Mouse (Mus musculus): Measurements from ENCODE around the gene 1810055G02Rik. TPM values are rescaled to one million over a fixed set of nuclear protein-coding genes. Genes with fewer than 3 reads are reported as not detected.
A peak's percentile ranks its signal among the peaks of the same experiment; 100 is the strongest.

Gene 1810055G02Rik
- polyA plus RNA-seq, 1 experiment from 2014 or later, result 9.2 TPM

DNA sequence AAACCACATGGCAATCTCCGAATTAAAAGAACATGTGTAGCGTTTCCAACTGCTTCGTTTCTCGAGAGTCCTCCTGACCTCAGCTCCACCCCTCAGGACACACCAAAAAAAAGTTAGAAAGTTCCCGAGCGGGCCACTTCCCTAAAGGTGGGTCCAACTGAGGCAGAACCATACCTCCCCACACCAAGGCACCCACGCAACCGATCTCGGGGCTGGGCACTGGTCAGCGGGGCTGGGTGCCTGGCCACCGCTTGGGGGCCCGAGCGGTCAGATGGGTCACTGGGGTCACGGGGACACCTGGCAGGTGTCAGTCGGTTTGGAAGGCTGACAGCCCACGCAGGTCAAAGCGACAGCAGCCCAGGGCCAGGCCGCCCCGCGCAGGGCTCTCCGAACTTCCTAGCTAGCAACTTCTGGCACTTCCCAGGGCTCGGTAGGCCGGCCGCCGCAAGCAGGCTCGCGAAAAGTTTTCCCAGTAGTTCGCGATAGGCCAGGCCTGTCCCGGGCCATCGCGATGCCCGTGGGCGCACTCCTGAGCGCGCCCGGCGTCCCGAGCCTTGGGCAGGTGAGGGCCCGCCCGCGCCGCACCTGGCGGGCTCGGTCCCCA, 22.4 kb upstream of the 1810055G02Rik start:
- peak overlapping the region; percentile 36 for H3K4me3 ChIP-seq (ENCODE audit: inconsistent target)
- H3K36me3 ChIP-seq (ENCODE audit: inconsistent target), result no peaks in the 10 kb centered on the region
- WGBS (ENCODE audit: missing documents), result 2% methylated on average over 39 of the region's 45 CpGs
- no peak overlapping the region for H3K27ac ChIP-seq
- H3K79me2 ChIP-seq (ENCODE audit: inconsistent target), result peaks cover 51% of the 10 kb centered on the region

DNA sequence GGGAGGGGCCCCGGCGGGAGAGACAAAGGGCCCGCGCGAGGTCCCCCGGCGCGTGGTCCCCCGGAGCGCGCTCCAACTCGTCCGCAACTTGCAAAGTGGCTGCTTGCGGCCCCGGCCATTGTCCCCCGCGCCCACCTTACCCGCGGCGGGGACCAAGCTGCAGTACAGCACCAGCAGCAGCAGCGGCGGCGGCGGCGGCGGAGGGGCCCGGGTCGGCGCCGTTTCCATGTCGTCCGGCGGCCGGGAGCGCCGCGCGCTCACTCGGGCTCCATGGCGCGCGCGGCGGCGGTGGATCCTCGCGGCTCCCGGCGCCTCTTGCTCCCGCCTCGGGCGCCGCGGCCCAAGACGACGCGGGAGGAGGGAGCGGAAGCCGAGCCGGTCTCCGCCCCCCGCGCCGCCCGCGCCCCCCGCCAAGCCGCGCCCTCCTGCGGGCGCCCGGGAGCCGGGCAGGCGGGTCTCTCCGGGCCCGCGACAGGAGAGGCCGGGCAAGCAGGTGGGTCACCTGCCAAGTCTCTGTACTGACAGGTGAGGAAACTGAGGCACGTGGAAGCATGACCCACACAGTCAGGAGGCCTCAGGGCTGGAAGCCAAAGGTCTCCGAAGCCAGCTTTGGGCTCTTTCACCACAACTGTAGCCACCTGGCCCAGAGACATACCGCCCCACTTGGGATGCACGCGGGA, 21.7 kb upstream of the 1810055G02Rik start, which contains the start of gene Lrp5:
Gene Lrp5 (minus strand): TSS at position 350 of the 680 bp plus-strand sequence.
- Histone ChIP-seq H3K27ac (peak within 1 kb of the TSS; percentile 69), H3K36me3 (ENCODE audit: inconsistent target) (no peaks in the 10 kb centered on the region), H3K4me3 (ENCODE audit: inconsistent target) (peak within 1 kb of the TSS; percentile 38), H3K79me2 (ENCODE audit: inconsistent target) (peaks cover 44% of the 10 kb centered on the region)
- 2% methylated on average over 49 of the region's 83 CpGs for WGBS (ENCODE audit: missing documents)

- Histone ChIP-seq H3K36me3 (ENCODE audit: inconsistent target) (no peaks in the 10 kb centered on the region), H3K27ac (peak overlapping the region; percentile 69), H3K79me2 (ENCODE audit: inconsistent target) (peaks cover 31% of the 10 kb centered on the region), H3K4me3 (ENCODE audit: inconsistent target) (no peak overlapping the region)
- 27% methylated on average over 5 of the region's 5 CpGs for WGBS (ENCODE audit: missing documents)
These were observed 20.4 kb upstream of the 1810055G02Rik start for GRCm38 (mm10) chr19:3687676-3688171.

DNA sequence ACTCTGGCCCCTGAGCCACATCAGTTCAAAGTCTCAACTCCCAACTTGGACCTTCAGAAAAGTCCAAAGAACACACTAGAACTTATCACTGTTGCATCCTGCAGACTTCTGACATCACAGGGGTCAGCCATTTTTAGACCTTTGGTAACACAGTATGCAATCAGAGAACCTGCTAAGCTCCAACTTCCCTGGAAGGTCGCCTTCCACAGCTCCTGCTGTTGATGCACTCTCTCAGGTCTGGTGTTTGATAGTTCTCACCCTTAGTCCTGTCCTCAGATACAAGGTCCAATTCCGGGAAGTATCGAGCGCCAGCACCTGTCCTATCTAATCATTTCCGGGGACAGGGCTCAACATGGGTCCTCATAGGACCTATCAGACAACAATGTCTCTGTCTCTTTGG, 16.8 kb upstream of the 1810055G02Rik start:
- Histone ChIP-seq H3K79me2 (ENCODE audit: inconsistent target) (no peaks in the 10 kb centered on the region), H3K27ac (no peak overlapping the region), H3K36me3 (ENCODE audit: inconsistent target) (no peaks in the 10 kb centered on the region), H3K4me3 (ENCODE audit: inconsistent target) (no peak overlapping the region)
- WGBS (ENCODE audit: missing documents), result 98% methylated on average over 5 of the region's 5 CpGs

DNA sequence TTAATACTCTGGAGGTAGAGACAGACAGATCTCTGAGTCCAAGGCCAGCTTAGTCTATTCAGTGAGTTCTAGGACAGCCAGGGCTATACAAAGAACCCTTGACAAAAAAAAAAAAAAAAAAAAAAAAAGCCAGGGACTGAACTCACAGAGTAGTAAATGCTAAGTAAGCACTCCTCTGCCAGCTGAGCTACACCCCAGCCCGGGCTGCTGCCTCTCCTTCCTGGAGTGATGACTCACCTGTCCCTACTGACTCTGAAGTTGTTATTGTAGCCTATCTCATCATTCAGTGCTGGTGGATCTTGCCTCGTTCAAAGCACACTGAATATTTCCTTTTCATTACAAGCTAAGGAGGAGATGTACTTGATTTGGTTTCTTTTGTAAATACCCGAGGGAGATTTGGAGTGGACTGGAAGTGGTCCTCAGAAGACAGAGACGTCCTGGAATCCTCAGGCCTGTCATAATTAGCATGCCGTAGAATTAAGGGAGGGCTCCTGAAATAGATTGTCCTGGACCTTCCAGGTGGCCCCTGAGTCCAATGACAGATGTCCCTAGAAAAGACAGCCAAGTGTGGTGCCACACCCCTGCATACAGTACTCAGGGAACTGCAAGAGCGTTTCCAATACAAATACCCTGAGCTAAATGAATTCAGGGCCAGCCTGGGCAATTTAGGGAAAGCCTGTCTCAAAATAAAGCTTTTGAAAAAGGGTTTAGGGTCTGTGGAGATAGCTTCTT, 15.5 kb upstream of the 1810055G02Rik start:
- Histone ChIP-seq H3K79me2 (ENCODE audit: inconsistent target) (no peaks in the 10 kb centered on the region), H3K4me3 (ENCODE audit: inconsistent target) (no peak overlapping the region), H3K36me3 (ENCODE audit: inconsistent target) (no peaks in the 10 kb centered on the region), H3K27ac (no peak overlapping the region)
- WGBS (ENCODE audit: missing documents), result 86% methylated on average over 6 of the region's 6 CpGs

GRCm38 (mm10) chr19:3694476-3694875, 13.6 kb upstream of the 1810055G02Rik start:
- Histone ChIP-seq H3K79me2 (ENCODE audit: inconsistent target) (no peaks in the 10 kb centered on the region), H3K27ac (no peak overlapping the region), H3K36me3 (ENCODE audit: inconsistent target) (no peaks in the 10 kb centered on the region), H3K4me3 (ENCODE audit: inconsistent target) (no peak overlapping the region)
- WGBS (ENCODE audit: missing documents), result 96% methylated on average over 2 of the region's 2 CpGs

DNA sequence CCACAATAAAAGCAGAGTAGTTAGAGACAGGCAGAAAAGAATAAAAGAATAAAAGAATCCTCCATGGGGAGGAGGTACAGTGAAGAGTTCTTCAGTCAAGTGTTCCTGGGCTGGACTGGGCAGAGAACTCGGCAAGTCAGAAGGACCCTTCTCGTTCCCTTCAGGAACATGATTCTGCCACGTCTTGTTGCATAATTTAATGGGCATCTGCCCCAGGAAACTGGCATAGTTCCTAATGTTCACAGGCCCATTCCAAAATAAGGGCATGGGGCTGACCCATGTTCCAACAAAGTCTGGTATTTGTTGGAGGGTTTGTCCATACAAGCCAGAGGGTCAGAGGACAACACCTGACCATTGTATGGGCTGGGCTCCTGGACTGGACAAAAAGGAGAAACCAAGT, 13.1 kb upstream of the 1810055G02Rik start:
- WGBS (ENCODE audit: missing documents), result 77% methylated on average over 3 of the region's 3 CpGs
- H3K36me3 ChIP-seq (ENCODE audit: inconsistent target), result no peaks in the 10 kb centered on the region
- no peak overlapping the region for H3K27ac ChIP-seq
- H3K4me3 ChIP-seq (ENCODE audit: inconsistent target), result no peak overlapping the region
- no peaks in the 10 kb centered on the region for H3K79me2 ChIP-seq (ENCODE audit: inconsistent target)

GRCm38 (mm10) chr19:3695471-3695870, 12.6 kb upstream of the 1810055G02Rik start:
- no peaks in the 10 kb centered on the region for H3K79me2 ChIP-seq (ENCODE audit: inconsistent target)
- H3K4me3 ChIP-seq (ENCODE audit: inconsistent target), result no peak overlapping the region
- 95% methylated on average over 4 of the region's 4 CpGs for WGBS (ENCODE audit: missing documents)
- no peak overlapping the region for H3K27ac ChIP-seq
- H3K36me3 ChIP-seq (ENCODE audit: inconsistent target), result no peaks in the 10 kb centered on the region

DNA sequence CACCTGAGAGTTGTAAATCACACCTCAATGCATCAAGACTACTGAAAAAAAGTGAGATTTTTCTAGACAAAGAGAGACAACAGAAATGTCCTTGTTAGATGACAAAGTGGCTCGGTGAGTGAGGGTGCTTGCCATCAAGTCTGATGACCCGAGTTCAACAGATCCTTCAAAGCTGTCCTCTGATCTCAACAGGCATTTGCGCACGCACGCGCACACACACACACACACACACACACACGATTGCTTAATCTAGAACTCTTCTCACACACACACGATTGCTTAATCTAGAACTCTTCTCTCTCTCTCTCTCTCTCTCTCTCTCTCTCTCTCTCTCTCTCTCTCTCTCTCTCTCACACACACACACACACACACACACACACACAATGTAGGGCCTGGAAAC, 12.1 kb upstream of the 1810055G02Rik start:
- Histone ChIP-seq H3K79me2 (ENCODE audit: inconsistent target) (no peaks in the 10 kb centered on the region), H3K27ac (no peak overlapping the region), H3K36me3 (ENCODE audit: inconsistent target) (no peaks in the 10 kb centered on the region), H3K4me3 (ENCODE audit: inconsistent target) (no peak overlapping the region)
- WGBS (ENCODE audit: missing documents), result 83% methylated on average over 7 of the region's 8 CpGs

DNA sequence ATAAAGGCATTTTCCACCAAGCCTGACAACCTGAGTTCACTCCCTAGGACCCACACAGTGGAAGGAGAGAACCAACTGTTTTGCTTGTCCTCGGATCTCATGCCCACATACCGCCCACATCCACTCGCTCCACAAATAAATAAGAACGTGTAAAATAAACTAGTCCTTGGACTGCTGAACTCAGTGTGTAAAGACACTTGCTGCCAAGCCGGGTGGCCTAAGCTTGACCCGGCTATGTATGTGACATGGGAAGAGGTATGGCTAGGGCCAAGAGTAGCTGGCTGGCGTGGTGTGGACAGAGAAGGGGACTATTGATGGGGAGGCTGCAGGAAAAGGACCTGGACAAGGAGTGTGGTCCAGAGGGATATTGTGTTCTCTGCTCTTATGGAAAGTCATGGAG, 10.1 kb upstream of the 1810055G02Rik start:
- Histone ChIP-seq H3K4me3 (ENCODE audit: inconsistent target) (no peak overlapping the region), H3K27ac (no peak overlapping the region), H3K36me3 (ENCODE audit: inconsistent target) (no peaks in the 10 kb centered on the region), H3K79me2 (ENCODE audit: inconsistent target) (no peaks in the 10 kb centered on the region)
- over 99% methylated on average over 7 of the region's 7 CpGs for WGBS (ENCODE audit: missing documents)

- 33% methylated on average over 6 of the region's 6 CpGs for WGBS (ENCODE audit: missing documents)
- no peak overlapping the region for H3K27ac ChIP-seq
- no peaks in the 10 kb centered on the region for H3K79me2 ChIP-seq (ENCODE audit: inconsistent target)
- no peak overlapping the region for H3K4me3 ChIP-seq (ENCODE audit: inconsistent target)
- no peaks in the 10 kb centered on the region for H3K36me3 ChIP-seq (ENCODE audit: inconsistent target)
These were observed 8.3 kb upstream of the 1810055G02Rik start for GRCm38 (mm10) chr19:3699508-3700438.

GRCm38 (mm10) chr19:3702460-3702859, 5.6 kb upstream of the 1810055G02Rik start:
- Histone ChIP-seq H3K36me3 (ENCODE audit: inconsistent target) (no peaks in the 10 kb centered on the region), H3K27ac (no peak overlapping the region), H3K4me3 (ENCODE audit: inconsistent target) (no peak overlapping the region), H3K79me2 (ENCODE audit: inconsistent target) (no peaks in the 10 kb centered on the region)
- WGBS (ENCODE audit: missing documents), result 65% methylated on average over 4 of the region's 4 CpGs

GRCm38 (mm10) chr19:3706258-3706657, 1.8 kb upstream of the 1810055G02Rik start:
- no peaks in the 10 kb centered on the region for H3K36me3 ChIP-seq (ENCODE audit: inconsistent target)
- 13% methylated on average over 1 of the region's 1 CpGs for WGBS (ENCODE audit: missing documents)

DNA sequence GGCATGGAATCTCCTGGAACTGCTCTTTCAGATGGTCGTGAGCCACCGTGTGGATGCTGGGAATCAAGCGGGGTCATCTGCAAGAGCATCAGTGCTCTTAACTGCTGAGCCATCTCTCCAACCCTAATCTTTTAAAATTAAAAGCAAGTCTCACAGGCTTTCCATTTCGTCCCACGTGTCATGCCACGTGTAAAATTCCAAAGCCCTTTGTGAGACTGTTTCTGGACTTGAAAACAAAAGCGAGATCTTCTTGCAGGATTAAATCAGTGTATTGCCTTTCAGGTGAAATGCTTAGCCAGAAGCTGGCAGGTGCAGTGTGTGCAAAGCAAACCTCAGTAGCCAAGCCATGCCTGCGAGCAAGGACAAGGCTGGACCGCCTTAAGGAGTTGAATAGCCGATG, 540 bp upstream of the 1810055G02Rik start:
- 54% methylated on average over 10 of the region's 10 CpGs for WGBS (ENCODE audit: missing documents)
- Histone ChIP-seq H3K79me2 (ENCODE audit: inconsistent target) (no peaks in the 10 kb centered on the region), H3K36me3 (ENCODE audit: inconsistent target) (no peaks in the 10 kb centered on the region)

More at GRCm38 (mm10) chr19:3706258-3706657, 1.8 kb upstream of the 1810055G02Rik start:
- Histone ChIP-seq H3K4me3 (ENCODE audit: inconsistent target) (no peak overlapping the region), H3K79me2 (ENCODE audit: inconsistent target) (no peaks in the 10 kb centered on the region), H3K27ac (no peak overlapping the region)

More for the DNA sequence above, 540 bp upstream of the 1810055G02Rik start:
- Histone ChIP-seq H3K27ac (peak overlapping the region; percentile 43), H3K4me3 (ENCODE audit: inconsistent target) (peak overlapping the region; percentile 64)
